Mouse (Mus musculus) embryonic facial prominence, embryonic 11.5 days (tissue): ENCODE data around the gene Sh2d1b1. TPM values are rescaled to one million over a fixed set of nuclear protein-coding genes. Genes with fewer than 3 reads are reported as not detected.

Experiments used
- ATAC-seq: fragments of 200-750 bp; cut with Nextera tagmentation; replicated peaks from 2 replicates; pipeline ENCODE4 v1.8.0; 2017; ENCODE audit warnings: low read depth; ENCODE audit not compliant: insufficient number of reproducible peaks, low FRiP score, low TSS enrichment
- DNase-seq: peaks from one replicate; pipeline ENCODE4 v3.0.0-alpha.2; 2015; ENCODE audit warnings: low spot score
- H3K27ac ChIP-seq: fragments of 300-500 bp; sonication (generic); replicated peaks from 2 replicates; pipeline ENCODE4 v1.5.1; 2014; ENCODE audit warnings: mild to moderate bottlenecking, low read depth, low read length, control low read depth
- H3K27me3 ChIP-seq: fragments of 300-500 bp; sonication (generic); 2 replicates; pipeline ENCODE4 v1.6.1; 2014; ENCODE audit warnings: mild to moderate bottlenecking, low read length, moderate library complexity, mixed read lengths; ENCODE audit not compliant: control insufficient read depth, insufficient read depth
- H3K36me3 ChIP-seq: fragments of 300-500 bp; sonication (generic); replicated peaks from 2 replicates; pipeline ENCODE4 v1.6.1; 2014; ENCODE audit warnings: low read depth, mild to moderate bottlenecking, low read length, moderate library complexity, mixed read lengths; ENCODE audit not compliant: control insufficient read depth, insufficient read depth
- H3K4me1 ChIP-seq: fragments of 300-500 bp; sonication (generic); 2 replicates; pipeline ENCODE4 v1.6.1; 2014; ENCODE audit warnings: low read length, mixed read lengths; ENCODE audit not compliant: control insufficient read depth, insufficient read depth
- H3K4me2 ChIP-seq: fragments of 300-500 bp; sonication (generic); 2 replicates; pipeline ENCODE4 v1.6.1; 2014; ENCODE audit warnings: low read depth, mild to moderate bottlenecking, control low read depth, low read length, moderate library complexity
- H3K4me3 ChIP-seq: fragments of 300-500 bp; sonication (generic); 2 replicates; pipeline ENCODE4 v1.5.1; 2014; ENCODE audit warnings: low read depth, low read length, control low read depth
- H3K9ac ChIP-seq: fragments of 300-500 bp; sonication (generic); replicated peaks from 2 replicates; pipeline ENCODE4 v1.6.1; 2014; ENCODE audit warnings: mild to moderate bottlenecking, control low read depth, low read length
- H3K9me3 ChIP-seq: fragments of 300-500 bp; sonication (generic); replicated peaks from 2 replicates; pipeline ENCODE4 v1.6.1; 2016; ENCODE audit warnings: mild to moderate bottlenecking, low read length, inconsistent platforms, mixed read lengths; ENCODE audit not compliant: control insufficient read depth
- WGBS: fragments of 180-500 bp; shearing (Covaris S2); extraction: QIAGEN DNeasy Blood & Tissue Kit; methylation state at CpG from one replicate; pipeline ENCODE4 v1.1.7; 2014; 5-methylcytosine and 5-hydroxymethylcytosine counted together
- polyA plus RNA-seq: library from polyadenylated mRNA; unstranded; fragments of >200 nt; fragmentation: Nextera tagmentation; extraction: Ambion mirVana; gene quantifications from 2 replicates; pipeline ENCODE4 v1.2.1, GENCODE M21; 2014

Gene Sh2d1b1
- polyA plus RNA-seq, 1 experiment from 2014 or later: not detected

DNA sequence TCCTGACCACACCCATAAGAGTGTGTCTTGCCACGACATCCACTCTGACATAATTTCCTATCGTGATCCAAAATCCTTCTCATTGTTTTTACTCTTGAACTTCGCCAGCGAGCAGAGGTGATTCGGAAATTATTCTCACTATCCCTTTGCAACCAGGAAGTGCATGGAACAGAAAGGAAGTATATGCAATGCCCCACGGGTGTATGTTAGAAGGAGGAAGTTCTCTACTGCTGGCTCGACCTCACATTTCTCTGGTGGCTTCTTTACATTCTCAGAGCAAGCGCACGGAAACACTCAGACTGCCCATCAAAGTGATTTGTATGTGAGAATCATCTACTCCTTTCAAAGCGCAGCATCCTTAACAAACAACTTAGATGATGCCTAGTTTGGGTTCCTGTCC is 27.9 kb downstream of the Sh2d1b1 start:
- no peak overlapping the region for H3K27ac ChIP-seq
- H3K4me2 ChIP-seq: no peak overlapping the region
- no peak for DNase-seq
- H3K36me3 ChIP-seq: no peaks in the 10 kb centered on the region
- 88% methylated on average over 10 of the region's 10 CpGs for WGBS
- no peak overlapping the region for H3K9ac ChIP-seq
- no peaks in the 10 kb centered on the region for H3K27me3 ChIP-seq
- H3K9me3 ChIP-seq: no peaks in the 10 kb centered on the region
- H3K4me1 ChIP-seq: no peaks in the 10 kb centered on the region
- H3K4me3 ChIP-seq: no peak overlapping the region
- ATAC-seq: no peak

DNA sequence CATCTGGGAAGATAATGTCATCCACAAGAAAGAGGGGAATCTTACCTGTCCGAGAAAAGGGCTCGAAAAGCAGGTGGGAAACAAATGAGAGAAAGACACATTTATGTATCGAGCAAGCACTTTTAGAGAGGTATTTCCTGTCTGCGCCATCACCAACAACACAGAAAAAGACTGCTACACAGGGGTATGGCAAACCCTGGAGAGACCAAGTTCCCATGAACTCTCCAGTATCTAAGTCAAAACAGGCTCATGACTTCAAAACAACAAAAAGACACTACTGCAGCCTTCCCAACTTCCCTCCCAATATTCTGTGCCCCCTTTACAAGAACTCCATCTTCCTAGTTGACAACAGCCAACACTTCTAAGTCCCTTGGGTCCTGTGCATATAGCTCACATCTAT is 29.1 kb downstream of the Sh2d1b1 start, which contains the start of gene Gm7694:
Gm7694 (minus strand) TSS at position 101 of the 400 bp plus-strand sequence.
- ATAC-seq: no peak
- no peaks in the 10 kb centered on the region for H3K9me3 ChIP-seq
- H3K27ac ChIP-seq: no peak within 1 kb of the TSS
- H3K9ac ChIP-seq: no peak within 1 kb of the TSS
- no peaks in the 10 kb centered on the region for H3K27me3 ChIP-seq
- 92% methylated on average over 4 of the region's 4 CpGs for WGBS
- no peaks in the 10 kb centered on the region for H3K4me1 ChIP-seq
- H3K4me3 ChIP-seq: no peak within 1 kb of the TSS
- no peak for DNase-seq
- no peaks in the 10 kb centered on the region for H3K36me3 ChIP-seq
- H3K4me2 ChIP-seq: no peak within 1 kb of the TSS

DNA sequence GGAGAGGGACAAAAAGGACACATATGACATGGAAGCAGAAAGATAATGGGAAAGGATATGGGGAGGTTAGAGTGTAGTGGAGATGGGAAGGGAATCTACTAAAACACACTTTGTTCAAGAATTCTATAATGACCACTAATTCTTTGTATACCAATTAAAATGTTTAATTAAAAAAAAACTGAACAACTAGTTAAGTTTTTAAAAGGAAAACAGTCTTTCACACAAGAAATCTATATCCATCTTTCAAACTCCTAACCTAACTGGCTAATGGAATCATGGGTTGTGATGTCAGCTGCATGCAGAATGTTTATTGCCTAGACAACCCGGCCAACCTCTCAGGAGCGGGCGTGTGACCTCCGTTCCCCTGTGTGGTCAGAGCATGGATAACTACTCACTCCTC is 31.4 kb downstream of the Sh2d1b1 start, which contains the start of gene Spata46:
Spata46 (plus strand) TSS at position 301 of the 400 bp plus-strand sequence.
- no peaks in the 10 kb centered on the region for H3K9me3 ChIP-seq
- no peak within 1 kb of the TSS for H3K4me2 ChIP-seq
- WGBS: 81% methylated on average over 4 of the region's 4 CpGs

DNA sequence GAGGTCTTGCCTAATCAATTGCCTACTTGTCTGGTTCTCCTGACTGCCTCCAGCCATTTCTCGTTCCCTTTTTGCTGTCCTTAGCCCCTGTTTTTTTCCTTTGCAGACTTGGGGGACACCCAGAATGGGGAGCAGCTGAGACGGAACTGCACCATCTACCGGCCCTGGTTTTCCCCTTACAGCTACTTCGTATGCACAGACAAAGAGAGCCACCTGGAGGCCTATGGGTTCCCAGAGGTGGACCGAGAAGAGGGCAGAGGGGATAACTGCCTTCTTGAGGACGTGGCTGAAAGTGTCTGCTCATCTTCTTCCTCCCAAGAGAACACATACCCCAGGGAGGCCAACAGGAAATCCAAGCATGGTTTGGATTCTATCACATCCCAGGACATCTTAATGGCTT is 34.3 kb downstream of the Sh2d1b1 start:
- no peak overlapping the region for H3K4me2 ChIP-seq
- 69% methylated on average over 6 of the region's 6 CpGs for WGBS
- H3K4me1 ChIP-seq: no peaks in the 10 kb centered on the region
- H3K4me3 ChIP-seq: no peak overlapping the region
- ATAC-seq (no peak), DNase-seq (no peak)
- no peaks in the 10 kb centered on the region for H3K36me3 ChIP-seq
- H3K9me3 ChIP-seq: no peaks in the 10 kb centered on the region
- no peak overlapping the region for H3K9ac ChIP-seq
- no peaks in the 10 kb centered on the region for H3K27me3 ChIP-seq
- H3K27ac ChIP-seq: no peak overlapping the region

More for the DNA sequence above, 31.4 kb downstream of the Sh2d1b1 start, which contains the start of gene Spata46:
- no peaks in the 10 kb centered on the region for H3K4me1 ChIP-seq
- H3K4me3 ChIP-seq: no peak within 1 kb of the TSS
- no peaks in the 10 kb centered on the region for H3K36me3 ChIP-seq
- H3K9ac ChIP-seq: no peak within 1 kb of the TSS
- ATAC-seq (no peak), DNase-seq (no peak)
- no peak within 1 kb of the TSS for H3K27ac ChIP-seq
- no peaks in the 10 kb centered on the region for H3K27me3 ChIP-seq

DNA sequence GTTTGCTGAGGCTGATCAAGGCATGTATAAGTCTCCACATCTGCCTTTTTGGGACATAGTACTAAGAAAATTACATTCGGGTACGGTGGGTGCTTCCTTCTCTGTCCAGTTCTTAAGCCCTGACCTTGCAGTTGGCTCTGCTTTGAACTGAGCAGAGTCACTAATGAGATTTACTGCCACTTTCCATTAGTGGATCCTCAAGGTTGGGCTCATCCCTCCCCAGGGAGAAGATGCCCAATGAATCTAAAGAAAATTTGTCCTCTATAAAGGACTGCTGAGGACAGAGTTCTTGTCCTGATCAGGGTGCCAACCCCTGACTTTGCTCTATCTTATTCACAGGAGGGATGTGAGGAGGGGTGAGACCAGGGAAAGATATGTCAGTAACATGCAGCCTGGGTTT is 44.9 kb downstream of the Sh2d1b1 start:
- Histone ChIP-seq H3K36me3 (no peaks in the 10 kb centered on the region), H3K4me3 (no peak overlapping the region), H3K4me1 (no peaks in the 10 kb centered on the region), H3K4me2 (no peak overlapping the region), H3K27ac (no peak overlapping the region), H3K27me3 (no peaks in the 10 kb centered on the region), H3K9me3 (no peaks in the 10 kb centered on the region), H3K9ac (no peak overlapping the region)
- no peak for ATAC-seq
- DNase-seq: no peak
- 95% methylated on average over 2 of the region's 2 CpGs for WGBS

DNA sequence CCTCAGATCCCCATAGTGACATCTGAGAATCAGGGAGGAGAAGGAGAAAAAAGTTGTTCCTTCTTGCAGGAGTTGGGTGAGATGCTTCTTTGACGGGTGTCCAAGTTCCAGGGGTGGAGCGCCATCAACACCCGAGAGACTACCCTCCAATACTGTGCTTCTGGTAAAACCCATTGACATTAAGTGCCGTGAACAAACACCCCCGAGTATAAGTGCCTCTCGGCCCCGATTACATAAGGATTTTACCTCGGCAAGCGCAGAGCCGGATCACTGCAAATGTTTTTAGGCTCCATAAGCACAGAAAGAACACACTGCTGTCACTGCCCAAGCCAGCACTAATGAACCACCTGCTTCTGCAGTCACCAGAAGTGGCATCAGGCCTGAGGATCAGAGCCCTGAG is 45.9 kb downstream of the Sh2d1b1 start:
- no peak overlapping the region for H3K27ac ChIP-seq
- no peak overlapping the region for H3K4me2 ChIP-seq
- DNase-seq: no peak
- no peaks in the 10 kb centered on the region for H3K9me3 ChIP-seq
- no peaks in the 10 kb centered on the region for H3K4me1 ChIP-seq
- H3K27me3 ChIP-seq: no peaks in the 10 kb centered on the region
- no peaks in the 10 kb centered on the region for H3K36me3 ChIP-seq
- H3K9ac ChIP-seq: no peak overlapping the region
- no peak for ATAC-seq
- no peak overlapping the region for H3K4me3 ChIP-seq
- 89% methylated on average over 10 of the region's 10 CpGs for WGBS

DNA sequence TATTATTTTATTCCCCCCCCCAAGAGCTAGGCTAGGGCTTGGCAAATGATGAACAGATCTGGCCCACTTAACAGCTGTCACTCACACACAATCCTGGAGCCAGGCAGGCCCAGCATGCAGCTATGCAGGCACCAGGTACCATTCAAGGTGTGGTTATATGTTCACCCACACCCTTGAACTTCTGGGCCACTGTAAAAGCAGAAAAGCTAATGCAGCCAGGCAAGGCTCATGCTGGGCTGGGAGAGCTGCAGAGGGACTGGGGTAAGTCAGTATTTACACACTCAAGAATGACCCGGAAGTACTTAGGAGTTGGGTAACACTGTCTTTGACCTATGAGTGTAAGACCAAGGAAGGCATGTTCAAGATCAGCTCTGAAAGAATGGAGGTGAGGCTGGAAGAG is 47.2 kb downstream of the Sh2d1b1 start:
- no peak overlapping the region for H3K9ac ChIP-seq
- no peaks in the 10 kb centered on the region for H3K4me1 ChIP-seq
- ATAC-seq (no peak), DNase-seq (no peak)
- no peak overlapping the region for H3K4me3 ChIP-seq
- H3K9me3 ChIP-seq: no peaks in the 10 kb centered on the region
- no peak overlapping the region for H3K27ac ChIP-seq
- no peaks in the 10 kb centered on the region for H3K27me3 ChIP-seq
- H3K36me3 ChIP-seq: no peaks in the 10 kb centered on the region
- 88% methylated on average over 1 of the region's 1 CpGs for WGBS
- H3K4me2 ChIP-seq: no peak overlapping the region

DNA sequence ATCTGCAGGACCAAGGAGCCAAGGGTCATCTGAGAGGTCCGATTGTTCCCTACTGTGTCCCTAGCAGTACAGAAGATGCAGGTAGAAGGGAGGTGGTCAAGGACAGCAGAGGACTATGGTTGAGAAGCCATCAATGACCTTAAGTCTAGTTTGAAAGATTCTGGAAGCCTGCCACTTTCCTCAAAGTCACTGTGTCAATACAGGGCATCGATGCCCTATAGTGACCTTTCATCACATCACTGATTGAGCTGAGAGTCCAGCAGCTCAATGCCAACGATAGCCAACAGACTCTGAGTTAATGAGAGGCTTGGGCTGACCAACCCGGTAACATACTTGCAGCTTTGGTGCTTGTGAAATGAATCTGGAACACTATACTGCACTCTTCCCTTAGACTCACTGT is 48.2 kb downstream of the Sh2d1b1 start:
- H3K9ac ChIP-seq: no peak overlapping the region
- no peak overlapping the region for H3K4me2 ChIP-seq
- no peak overlapping the region for H3K4me3 ChIP-seq
- no peak overlapping the region for H3K27ac ChIP-seq
- ATAC-seq (no peak), DNase-seq (no peak)
- WGBS: 88% methylated on average over 4 of the region's 4 CpGs
- H3K9me3 ChIP-seq: no peaks in the 10 kb centered on the region
- H3K4me1 ChIP-seq: no peaks in the 10 kb centered on the region
- no peaks in the 10 kb centered on the region for H3K27me3 ChIP-seq
- no peaks in the 10 kb centered on the region for H3K36me3 ChIP-seq
